Mouse (Mus musculus) gastrocnemius, adult 18-20 months (tissue): ENCODE data around the gene Sdccag8. TPM values are rescaled to one million over a fixed set of nuclear protein-coding genes. Genes with fewer than 3 reads are reported as not detected.

Experiments
- DNase-seq: peaks from one replicate; pipeline ENCODE4 v3.0.0; 2021; ENCODE audit warnings: low spot score
- total RNA-seq, 2 experiments: library from RNA; stranded (reverse); gene quantifications; 2 replicates each; pipeline ENCODE4 v1.2.3; 2021

Sdccag8 gene
- total RNA-seq, 2 experiments from 2014 or later = 4.2 to 5.2 TPM

GRCm38 (mm10) chr1:177010041-177010440, 195.6 kb downstream of the Sdccag8 start:
- no peak for DNase-seq

GRCm38 (mm10) chr1:177010607-177011302, 196.3 kb downstream of the Sdccag8 start:
- DNase-seq = no peak

GRCm38 (mm10) chr1:177011688-177012087, 197.2 kb downstream of the Sdccag8 start:
- DNase-seq = peak; percentile 48

- no peak for DNase-seq
Observed at GRCm38 (mm10) chr1:177012774-177013173, 198.3 kb downstream of the Sdccag8 start.

GRCm38 (mm10) chr1:177013313-177013712, 198.9 kb downstream of the Sdccag8 start:
- no peak for DNase-seq

GRCm38 (mm10) chr1:177013776-177014175, 199.3 kb downstream of the Sdccag8 start:
- peak; percentile 64 for DNase-seq

- no peak for DNase-seq
Observed at GRCm38 (mm10) chr1:177014346-177014745, 199.9 kb downstream of the Sdccag8 start.

- DNase-seq = no peak
Observed at GRCm38 (mm10) chr1:177014921-177015439, 200.5 kb downstream of the Sdccag8 start.

GRCm38 (mm10) chr1:177015917-177016316, 201.5 kb downstream of the Sdccag8 start:
- no peak for DNase-seq

- DNase-seq = no peak
Observed at GRCm38 (mm10) chr1:177016729-177017128, 202.3 kb downstream of the Sdccag8 start.

- DNase-seq = no peak
Observed at GRCm38 (mm10) chr1:177018750-177019149, 204.3 kb downstream of the Sdccag8 start.

GRCm38 (mm10) chr1:177019668-177020067, 205.2 kb downstream of the Sdccag8 start:
- DNase-seq = no peak

GRCm38 (mm10) chr1:177022751-177023150, 208.3 kb downstream of the Sdccag8 start:
- DNase-seq = no peak

GRCm38 (mm10) chr1:177027706-177028105, 213.2 kb downstream of the Sdccag8 start:
- DNase-seq = no peak

GRCm38 (mm10) chr1:177029032-177029431, 214.6 kb downstream of the Sdccag8 start:
- no peak for DNase-seq

GRCm38 (mm10) chr1:177030669-177031068, 216.2 kb downstream of the Sdccag8 start:
- DNase-seq = no peak

GRCm38 (mm10) chr1:177031196-177031595, 216.7 kb downstream of the Sdccag8 start:
- DNase-seq = no peak

GRCm38 (mm10) chr1:177032233-177032632, 217.8 kb downstream of the Sdccag8 start:
- no peak for DNase-seq

- DNase-seq = no peak
Observed at GRCm38 (mm10) chr1:177035460-177035859, 221.0 kb downstream of the Sdccag8 start.

GRCm38 (mm10) chr1:177038383-177038782, 223.9 kb downstream of the Sdccag8 start:
- no peak for DNase-seq

- DNase-seq = no peak
Observed at GRCm38 (mm10) chr1:177039093-177039674, 224.7 kb downstream of the Sdccag8 start.

- no peak for DNase-seq
Observed at GRCm38 (mm10) chr1:177040058-177040457, 225.6 kb downstream of the Sdccag8 start.

- DNase-seq = no peak
Observed at GRCm38 (mm10) chr1:177045885-177046284, 231.4 kb downstream of the Sdccag8 start.
